Mouse (Mus musculus): Measurements from ENCODE around the gene 4933402N03Rik.

- TF ChIP-seq POLR2A (IDR thresholded peaks at IDR 0.05; ENCODE audit: extremely low read depth, insufficient read depth, low read length) (no peak), CTCF (IDR thresholded peaks at IDR 0.05; ENCODE audit: low read depth, low read length) (peak; percentile 74)
Observed at GRCm38 (mm10) chr7:131112486-131112885, 33.6 kb downstream of the 4933402N03Rik start.

All from liver, adult 2 months (tissue).